Mouse (Mus musculus) bone marrow, adult 2 months (tissue): ENCODE results near the gene Cant1.

ENCODE experiments used
- CTCF ChIP-seq: fragments of 200-500 bp; IDR thresholded peaks from 2 replicates; pipeline ENCODE4 v1.5.1; 2011; ENCODE audit warnings: low read length, control low read depth; ENCODE audit not compliant: control insufficient read depth, insufficient read depth
- POLR2A ChIP-seq: fragments of 200-500 bp; IDR thresholded peaks from 2 replicates; pipeline ENCODE4 v1.6.1; 2011; ENCODE audit warnings: low read depth, mild to moderate bottlenecking, control low read depth, low read length, borderline replicate concordance; ENCODE audit not compliant: control insufficient read depth

DNA sequence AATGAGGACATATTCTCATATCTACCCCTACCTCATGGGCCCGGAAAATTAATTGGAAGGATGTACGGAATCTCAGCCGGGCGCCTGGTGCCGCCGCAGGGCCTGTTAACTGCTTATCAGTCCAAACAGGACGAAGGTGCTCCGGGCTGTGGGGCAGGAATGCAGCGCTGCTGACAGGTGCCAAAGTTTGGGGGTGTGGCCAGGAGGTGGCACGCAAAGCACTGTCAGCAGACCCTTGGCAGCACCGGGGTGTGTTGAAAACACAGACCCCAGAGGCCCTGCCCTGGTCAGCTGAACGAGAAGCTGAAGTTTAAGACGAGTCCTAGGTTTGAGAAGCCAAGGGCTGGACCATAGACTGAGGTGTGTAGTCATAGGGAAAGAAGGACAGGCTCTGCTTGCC lies 23.8 kb upstream of the Cant1 start:
- no peak for TF ChIP-seq POLR2A
- no peak for TF ChIP-seq CTCF
